Mouse (Mus musculus): Measurements from ENCODE around the gene Fryl. TPM values are rescaled to one million over a fixed set of nuclear protein-coding genes. Genes with fewer than 3 reads are reported as not detected.

Gene Fryl
- total RNA-seq, 1 experiment from 2014 or later, result 43.0 TPM

DNA sequence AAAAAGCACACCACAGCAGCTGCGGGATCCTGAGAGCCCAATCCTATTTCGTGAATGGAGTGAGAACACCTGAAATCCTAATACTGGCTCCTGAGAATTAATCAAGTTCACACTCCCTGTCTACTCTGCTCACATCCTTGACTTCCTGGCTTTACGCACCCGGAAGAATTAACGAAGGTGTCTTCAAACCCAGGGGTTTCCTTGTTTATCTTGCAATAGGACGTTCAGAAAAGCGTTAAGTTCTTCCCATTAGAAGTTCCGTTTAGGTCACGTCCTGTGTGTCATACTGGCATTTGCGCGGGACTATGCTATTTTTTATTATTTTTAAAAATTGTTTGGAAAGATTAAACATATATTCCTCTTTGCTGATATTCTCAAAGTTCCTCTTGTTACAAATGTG is 677 bp upstream of the Fryl start:
- no peak for DNase-seq

DNA sequence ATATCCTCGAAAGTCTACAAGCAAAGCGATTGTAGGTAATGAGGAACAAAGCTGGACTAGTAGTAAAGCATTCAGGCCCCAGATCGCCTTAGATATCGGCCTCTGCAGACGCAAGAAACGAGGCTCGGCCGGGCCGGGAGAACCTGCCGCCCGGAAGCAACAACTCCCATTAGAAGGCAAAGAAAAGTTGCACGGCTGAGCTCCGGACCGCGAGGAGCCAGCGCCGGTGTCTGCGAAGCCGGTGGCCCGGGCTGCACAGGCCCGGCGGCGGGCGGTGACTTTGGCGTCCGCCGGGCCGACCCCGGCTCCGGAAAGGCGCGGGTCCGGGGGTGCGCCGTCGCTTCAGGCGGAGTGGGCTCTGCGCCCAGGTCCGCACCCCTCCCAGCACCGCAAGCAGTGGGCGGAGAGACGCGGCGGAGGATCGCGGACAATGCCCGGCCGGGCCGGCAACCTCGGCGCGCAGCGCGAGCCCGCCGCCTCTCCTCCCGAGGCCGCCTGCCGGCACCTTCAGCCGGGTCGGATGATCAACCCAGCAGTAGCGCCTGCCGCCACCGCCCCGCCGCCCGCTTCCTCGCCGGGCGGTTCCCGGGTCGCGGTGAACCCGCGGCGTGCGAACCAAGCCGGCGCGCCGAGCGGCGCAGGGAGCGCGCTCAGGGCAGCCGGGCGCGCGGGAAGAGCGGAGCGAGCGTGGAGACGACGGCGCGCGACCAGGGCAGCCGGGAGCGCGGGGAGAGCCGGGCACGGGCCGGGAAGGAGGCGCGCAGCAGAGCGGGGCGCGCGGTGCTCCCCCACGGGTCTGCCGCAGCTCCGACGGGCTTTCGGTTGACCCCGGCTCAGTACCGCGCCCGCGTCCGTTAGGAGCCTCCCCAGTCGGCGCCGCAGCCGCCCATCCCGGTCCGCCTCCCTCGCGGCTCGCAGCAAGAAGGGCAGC is 833 bp downstream of the Fryl start:
- DNase-seq, result peak; percentile 75

- peak; percentile 19 for DNase-seq
Measured at GRCm38 (mm10) chr5:73254660-73255059, 1.8 kb downstream of the Fryl start.

GRCm38 (mm10) chr5:73252739-73253138 is 3.7 kb downstream of the Fryl start:
- no peak for DNase-seq

GRCm38 (mm10) chr5:73249341-73249740 is 7.1 kb downstream of the Fryl start:
- peak; percentile 35 for DNase-seq

DNA sequence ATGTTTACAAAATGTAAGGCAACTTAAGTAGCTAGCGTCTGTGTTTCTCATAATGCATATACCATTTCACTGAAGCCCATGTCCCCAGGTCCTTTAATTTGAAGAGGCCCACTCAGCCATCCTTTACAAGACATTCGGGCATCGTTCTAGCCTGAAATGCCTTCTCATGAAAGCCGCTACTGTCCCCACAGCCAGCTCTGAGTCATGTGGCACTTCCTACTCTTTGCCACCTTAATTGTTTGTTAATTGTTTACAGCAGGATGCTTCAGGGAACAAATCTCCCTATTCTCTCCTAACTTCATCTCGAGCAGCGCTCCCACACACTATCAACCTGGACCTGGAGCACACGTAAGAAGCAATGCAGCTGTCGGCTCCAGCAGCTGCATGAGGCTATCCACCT is 8.2 kb downstream of the Fryl start:
- DNase-seq, result no peak

DNA sequence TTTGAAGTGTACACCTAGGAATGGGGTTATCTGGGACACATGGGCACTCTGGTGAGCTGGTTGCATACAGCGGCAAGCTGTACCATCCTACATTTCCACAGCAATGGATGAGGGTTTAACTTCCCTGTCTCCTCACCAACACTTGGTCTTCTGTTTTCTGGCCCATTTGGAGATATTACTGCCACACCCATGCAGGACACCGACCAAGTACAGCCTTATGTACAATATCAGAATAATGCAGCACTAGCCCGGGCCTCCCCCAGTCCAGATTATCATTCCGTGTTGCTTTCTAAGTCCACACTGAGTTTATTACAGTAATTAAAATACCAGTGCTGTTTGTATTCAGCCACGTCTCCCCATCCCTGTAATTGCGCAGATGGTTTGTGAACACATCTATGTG is 10.0 kb downstream of the Fryl start:
- no peak for DNase-seq

- DNase-seq, result no peak
Measured at GRCm38 (mm10) chr5:73244403-73244802, 12.0 kb downstream of the Fryl start.

DNA sequence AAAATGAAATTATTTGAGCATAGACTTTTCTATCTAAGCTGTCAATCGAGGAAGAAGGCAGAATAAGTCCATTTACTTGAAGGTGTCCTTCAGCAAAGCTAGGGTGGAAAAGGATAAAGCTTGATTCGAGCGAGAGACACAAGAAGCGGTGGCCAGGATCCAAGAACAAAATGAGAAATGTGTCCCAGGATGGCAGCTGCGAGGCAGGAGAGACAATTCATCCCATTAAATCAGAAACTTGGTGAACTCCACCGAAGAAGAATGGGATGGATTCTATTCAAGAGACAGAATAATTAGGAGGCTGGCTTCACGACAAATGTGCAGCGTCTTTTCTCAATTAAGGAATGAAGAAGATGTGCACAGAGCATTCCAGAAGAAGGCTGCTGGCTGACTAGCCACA is 14.5 kb downstream of the Fryl start:
- DNase-seq, result no peak

DNA sequence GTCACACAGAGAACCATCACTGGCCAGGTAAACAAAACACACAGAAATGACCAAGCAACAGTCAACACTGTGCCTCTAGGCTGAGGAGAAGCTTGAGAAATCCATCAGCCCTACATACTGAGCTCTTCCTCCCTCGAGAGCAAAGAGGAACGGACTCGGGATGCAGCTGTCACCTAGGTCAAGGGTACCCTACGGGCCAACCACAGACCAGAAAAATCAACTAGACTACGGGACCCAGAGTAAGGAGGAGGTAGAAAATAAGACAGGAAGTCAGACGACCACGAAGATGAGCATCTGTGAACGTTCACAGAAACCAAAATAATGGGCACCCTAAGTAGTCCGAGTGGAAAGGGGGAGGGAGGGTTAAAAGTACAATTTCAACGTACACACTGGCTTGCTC is 15.1 kb downstream of the Fryl start:
- no peak for DNase-seq

DNA sequence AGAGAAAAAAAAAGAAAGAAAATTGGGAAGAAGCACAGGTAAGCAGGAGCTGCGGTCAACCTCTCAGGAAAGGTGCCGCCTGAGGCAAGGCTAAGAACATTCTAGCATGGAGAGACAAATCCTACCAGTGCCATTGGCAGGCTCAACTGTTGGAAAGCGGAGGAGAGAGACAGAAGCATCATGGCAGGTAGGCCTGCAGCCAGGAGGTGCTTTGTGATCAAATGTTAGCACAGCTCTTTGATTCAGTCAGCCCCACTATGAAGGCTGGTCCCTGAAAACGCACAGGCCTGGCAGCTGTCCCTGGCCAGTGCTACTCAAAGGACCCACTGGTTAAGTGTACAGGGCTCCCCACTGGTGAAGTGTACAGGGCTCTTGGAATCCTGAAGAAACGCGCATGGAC is 16.0 kb downstream of the Fryl start:
- no peak for DNase-seq

DNA sequence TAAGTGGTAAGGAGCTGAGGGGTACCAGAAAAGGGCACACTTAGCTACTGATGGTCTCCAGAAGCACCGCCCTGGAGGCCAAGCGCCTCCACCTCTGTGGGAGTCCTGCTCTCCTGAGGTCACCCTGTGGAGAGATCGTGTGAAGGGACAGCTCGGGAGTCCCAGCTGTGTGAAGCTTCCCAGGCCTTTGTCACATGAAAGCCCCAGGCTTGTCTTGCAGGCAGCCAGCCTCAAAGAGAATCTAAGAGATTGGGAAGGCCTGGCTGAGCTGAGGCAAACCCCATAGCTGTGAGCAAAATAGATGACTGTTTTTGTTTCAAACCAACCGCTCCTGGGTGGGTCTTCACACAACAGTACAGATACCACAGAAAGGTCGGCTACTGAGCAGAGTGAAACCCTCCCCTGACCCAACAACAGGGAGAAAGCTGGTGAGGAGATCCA is 19.5 kb downstream of the Fryl start:
- no peak for DNase-seq

GRCm38 (mm10) chr5:73235201-73235600 is 21.2 kb downstream of the Fryl start:
- DNase-seq, result no peak

GRCm38 (mm10) chr5:73233018-73233881 is 23.2 kb downstream of the Fryl start:
- DNase-seq, result no peak

DNA sequence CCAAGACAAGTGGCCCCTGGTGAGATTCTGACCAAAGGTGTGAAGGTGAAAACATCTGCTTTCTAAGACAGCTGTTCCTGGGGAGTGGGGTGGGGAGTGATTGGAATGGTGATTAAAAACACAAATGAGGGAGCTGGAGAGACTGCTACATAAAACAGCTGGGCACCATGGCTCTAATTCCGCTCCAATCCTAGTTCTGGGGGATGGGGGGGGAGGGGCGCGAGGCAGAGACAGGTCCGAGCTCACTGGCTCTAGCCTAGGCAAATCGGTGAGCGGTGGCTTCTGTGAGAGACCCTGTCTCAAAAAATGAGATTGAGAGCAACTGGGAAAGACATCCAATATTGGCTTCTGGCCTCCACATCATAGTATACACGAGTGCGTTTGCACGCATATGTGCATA is 24.2 kb downstream of the Fryl start:
- no peak for DNase-seq

DNA sequence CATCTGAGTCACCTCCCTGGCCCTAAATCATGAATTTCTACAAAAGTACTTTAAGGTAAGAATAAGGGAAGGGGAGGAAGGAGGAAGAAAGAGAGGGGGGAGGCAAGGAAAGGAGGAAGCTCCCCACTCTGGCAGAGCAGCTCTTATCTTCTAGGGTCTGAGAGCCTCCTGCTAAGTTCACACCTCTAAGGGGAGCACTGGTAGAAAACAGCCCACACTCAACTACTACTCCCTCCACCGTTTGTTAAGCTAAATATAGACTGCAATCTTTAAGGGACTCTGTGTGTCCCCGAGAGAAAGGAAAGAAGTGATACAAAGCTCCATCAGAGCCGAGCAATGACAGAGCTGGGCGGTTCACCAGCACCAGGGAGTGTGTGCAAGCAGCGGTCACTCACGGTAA is 24.6 kb downstream of the Fryl start:
- no peak for DNase-seq

DNA sequence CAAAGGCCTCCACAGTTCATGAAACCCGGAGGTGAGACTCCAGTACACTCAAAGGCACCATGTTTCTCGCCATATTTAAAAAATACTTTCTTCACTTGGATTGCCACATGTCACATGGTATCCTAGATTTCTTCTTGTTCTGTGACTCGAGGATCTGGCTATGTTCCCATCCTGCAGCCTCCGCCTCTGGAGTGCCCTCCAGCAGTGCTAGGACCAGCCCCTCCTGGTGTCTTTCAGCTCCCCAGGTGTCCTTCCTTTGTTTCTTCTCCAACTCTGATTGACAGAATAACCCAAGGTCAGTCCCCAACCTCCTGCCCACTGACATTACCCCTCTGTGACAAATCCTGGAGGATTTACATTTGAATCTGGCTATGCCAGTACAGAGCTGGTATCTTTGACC is 26.2 kb downstream of the Fryl start:
- no peak for DNase-seq

DNA sequence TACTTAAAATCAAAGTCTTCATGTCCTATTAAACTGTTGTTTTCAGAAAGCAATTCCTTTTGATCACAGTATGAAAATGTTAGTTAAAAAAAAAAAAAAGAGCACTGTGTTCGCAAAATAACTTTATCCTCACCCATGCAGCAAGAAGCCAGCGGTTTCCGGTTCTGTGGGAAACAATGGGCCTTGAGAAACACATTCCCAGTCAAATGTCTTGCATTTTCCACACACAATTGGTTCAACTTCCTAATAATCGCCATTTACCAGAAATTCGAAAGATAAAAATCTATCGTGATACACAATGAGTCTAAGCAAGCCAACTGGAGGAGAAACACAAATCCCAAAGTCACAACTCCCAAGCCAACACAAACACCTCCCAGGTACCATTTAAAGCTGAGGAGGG is 27.0 kb downstream of the Fryl start:
- no peak for DNase-seq

GRCm38 (mm10) chr5:73228291-73229049 is 27.9 kb downstream of the Fryl start:
- DNase-seq, result peak; percentile 33

GRCm38 (mm10) chr5:73227518-73228101 is 28.8 kb downstream of the Fryl start:
- no peak for DNase-seq

DNA sequence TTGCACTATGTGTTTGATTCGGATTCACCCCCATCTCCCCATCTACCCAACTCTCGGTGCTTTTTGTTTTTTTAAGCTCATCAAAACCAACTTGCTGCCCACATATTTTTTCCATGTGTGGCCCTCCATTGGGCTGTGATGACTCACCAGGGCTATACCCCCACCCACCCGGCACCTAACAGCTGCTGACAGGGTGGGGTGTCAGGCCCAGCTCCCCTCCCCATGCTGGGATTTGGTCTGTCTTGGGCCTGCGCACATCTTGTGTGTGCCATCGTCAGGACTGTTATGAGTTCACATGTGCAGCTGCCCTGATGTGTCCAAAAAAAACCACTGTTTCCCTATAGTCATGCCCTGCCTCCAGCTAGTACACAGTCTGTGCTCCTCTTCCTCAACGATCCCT is 33.4 kb downstream of the Fryl start:
- DNase-seq, result no peak

DNA sequence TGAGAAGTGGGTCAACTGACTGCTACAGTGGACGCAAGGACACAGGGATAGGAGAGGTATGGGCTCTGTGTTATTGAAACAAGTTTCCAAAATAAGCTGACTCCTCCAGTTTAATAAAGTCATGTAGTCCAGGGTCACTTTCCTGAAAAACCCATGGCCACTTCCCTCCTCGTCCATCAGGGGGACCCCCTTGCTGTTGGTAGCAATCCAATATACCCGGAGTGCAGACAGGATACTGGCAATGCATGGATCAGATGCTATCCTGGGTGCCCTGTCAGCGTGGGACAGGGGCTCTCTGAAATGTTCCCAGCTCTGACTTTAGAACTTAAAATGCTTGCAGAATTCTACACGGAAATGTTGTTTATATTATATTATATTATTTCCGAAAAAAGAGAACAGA is 34.0 kb downstream of the Fryl start:
- peak; percentile 35 for DNase-seq
